Mouse (Mus musculus): ENCODE results near the gene Col23a1.

DNA sequence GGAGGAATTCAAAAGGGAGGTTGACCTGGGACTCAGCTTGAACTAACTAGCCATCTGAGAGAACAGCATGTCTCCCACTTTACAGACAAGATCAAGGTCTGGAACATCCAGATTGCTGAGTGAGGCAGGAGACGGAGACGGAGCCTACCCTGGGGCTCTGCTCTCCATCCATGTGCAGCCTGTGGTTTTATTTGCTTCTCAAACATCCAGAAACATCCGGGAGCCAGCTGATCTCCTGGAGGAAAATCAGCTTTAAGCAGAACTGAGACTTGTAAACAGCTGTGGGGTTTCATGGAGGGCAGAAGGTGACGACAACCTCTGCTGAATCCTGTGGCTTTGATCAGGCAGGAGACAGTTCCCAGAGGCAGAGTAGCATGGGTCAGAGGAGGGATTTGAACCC lies 256.1 kb downstream of the Col23a1 start:
- TF ChIP-seq CTCF (IDR thresholded peaks at IDR 0.05; ENCODE audit: extremely low read depth, insufficient read length, insufficient replicate concordance, low read depth, low read length): no peak
- no peak for TF ChIP-seq POLR2A (IDR thresholded peaks at IDR 0.05; ENCODE audit: low read depth, low read length)
